ENCODE assay signal across 26 mouse cellular contexts in the genomic region with DNA sequence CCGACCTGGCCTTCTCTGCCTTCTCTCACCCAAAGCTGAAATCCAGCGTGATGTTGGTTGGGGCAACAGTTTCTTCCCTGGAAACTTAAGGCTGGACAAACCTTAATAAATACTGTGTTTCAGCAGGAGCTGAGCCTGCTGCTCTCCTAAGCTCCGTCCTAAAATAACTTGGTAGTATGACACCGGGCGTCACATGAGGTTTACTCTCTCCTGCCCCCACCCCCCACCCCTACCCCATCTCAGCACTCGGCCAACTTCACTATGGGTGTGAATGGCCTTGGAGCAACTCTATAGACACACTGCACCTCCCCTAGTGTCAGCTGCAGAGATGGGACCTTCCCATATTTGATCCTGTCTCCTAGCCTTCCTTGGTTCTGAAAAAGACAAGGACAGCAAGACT. TPM values are rescaled to one million over a fixed set of nuclear protein-coding genes. Genes with fewer than 3 reads are reported as not detected.
DNase-seq lines count a peak whose midpoint lies in the region; ATAC-seq and TF ChIP-seq lines count a peak whose summit lies in the region.
"Had no signal": no experiment of that assay in that cellular context is flagged by ENCODE, and none has a peak within 500 bp of the region (broad histone marks: within the 10 kb centered on the region; RNA-seq: fewer than 3 reads in every experiment).

No protein-coding gene starts in this region.

- peaks cover 2% of the 10 kb centered on the region for H3K36me3 ChIP-seq in heart, embryonic 11.5 days (ENCODE audit: control insufficient read depth, insufficient read depth, low read length)
- H3K36me3 ChIP-seq in hindbrain, embryonic 15.5 days = no peaks in the 10 kb centered on the region
- H3K36me3 ChIP-seq in hindbrain, embryonic 13.5 days = peaks cover 3% of the 10 kb centered on the region; the same call in 1 of the 2 replicates
- H3K36me3 ChIP-seq in midbrain, postnatal 0 days (ENCODE audit: insufficient read depth, low read length) = no peaks in the 10 kb centered on the region
- no peaks in the 10 kb centered on the region; the same call in 1 of the 2 replicates for H3K36me3 ChIP-seq in midbrain, embryonic 11.5 days (ENCODE audit: control insufficient read depth, insufficient read depth, low read length)
- H3K36me3 ChIP-seq in stomach, postnatal 0 days (ENCODE audit: control insufficient read depth, insufficient read depth, low read length) = peaks cover 2% of the 10 kb centered on the region; the same call in 1 of the 2 replicates
- H3K36me3 ChIP-seq in intestine, embryonic 16.5 days (ENCODE audit: control insufficient read depth, insufficient read depth, low read length) = peaks cover 3% of the 10 kb centered on the region; the same call in 1 of the 2 replicates
- H3K36me3 ChIP-seq: G1E; hindbrain, embryonic 12.5 days; lung, embryonic 15.5 days; neural tube, embryonic 12.5 days had no signal

- peak overlapping the region; percentile 66 for H3K27ac ChIP-seq in heart, embryonic 11.5 days (ENCODE audit: low read depth, low read length)
- H3K27ac ChIP-seq in hindbrain, embryonic 15.5 days (replicated peaks) = peak overlapping the region; percentile 20; the same call in 1 of the 2 replicates
- H3K27ac ChIP-seq in hindbrain, embryonic 13.5 days = no peak overlapping the region
- peak overlapping the region; percentile 70; the same call in 1 of the 2 replicates for H3K27ac ChIP-seq in midbrain, postnatal 0 days (ENCODE audit: low read depth, low read length)
- no peak overlapping the region for H3K27ac ChIP-seq in midbrain, embryonic 11.5 days (ENCODE audit: low read depth, low read length)
- peak overlapping the region; percentile 73; the same call in 1 of the 2 replicates for H3K27ac ChIP-seq in stomach, postnatal 0 days (replicated peaks)
- H3K27ac ChIP-seq in intestine, embryonic 16.5 days (ENCODE audit: low read length) = no peak overlapping the region
- H3K27ac ChIP-seq: forebrain, embryonic 13.5 days; hindbrain, embryonic 12.5 days; left cerebral cortex, adult 2 months; liver, embryonic 14.5 days; neural tube, embryonic 12.5 days had no signal

- H3K9me3 ChIP-seq in heart, embryonic 11.5 days (replicated peaks; ENCODE audit: control insufficient read depth, low read length) = no peaks in the 10 kb centered on the region; the same call in 1 of the 2 replicates
- H3K9me3 ChIP-seq in hindbrain, embryonic 15.5 days = no peaks in the 10 kb centered on the region
- H3K9me3 ChIP-seq in hindbrain, embryonic 13.5 days = no peaks in the 10 kb centered on the region
- H3K9me3 ChIP-seq in midbrain, postnatal 0 days (ENCODE audit: low read length) = no peaks in the 10 kb centered on the region
- no peaks in the 10 kb centered on the region for H3K9me3 ChIP-seq in midbrain, embryonic 11.5 days (ENCODE audit: control insufficient read depth, low read length)
- H3K9me3 ChIP-seq in stomach, postnatal 0 days (ENCODE audit: control insufficient read depth, low read length) = no peaks in the 10 kb centered on the region
- no peaks in the 10 kb centered on the region for H3K9me3 ChIP-seq in intestine, embryonic 16.5 days (ENCODE audit: control insufficient read depth, low read length)
- H3K9me3 ChIP-seq: forebrain, embryonic 13.5 days; G1E; hindbrain, embryonic 12.5 days; intestine, embryonic 15.5 days; lung, embryonic 15.5 days; neural tube, embryonic 12.5 days had no signal

- peaks cover 47% of the 10 kb centered on the region for H3K4me1 ChIP-seq in heart, embryonic 11.5 days (ENCODE audit: control insufficient read depth, insufficient read depth, low read length)
- H3K4me1 ChIP-seq in hindbrain, embryonic 15.5 days (replicated peaks) = 0 out of 2 replicates have a peak, but pooled peaks cover 5% of the 10 kb centered on the region
- H3K4me1 ChIP-seq in hindbrain, embryonic 13.5 days (replicated peaks) = peaks cover 12% of the 10 kb centered on the region
- peaks cover 13% of the 10 kb centered on the region; the same call in 1 of the 2 replicates for H3K4me1 ChIP-seq in midbrain, postnatal 0 days (ENCODE audit: insufficient read depth, low read length)
- H3K4me1 ChIP-seq in midbrain, embryonic 11.5 days (ENCODE audit: control insufficient read depth, insufficient read depth, low read length) = peaks cover 7% of the 10 kb centered on the region
- H3K4me1 ChIP-seq in stomach, postnatal 0 days (replicated peaks; ENCODE audit: control insufficient read depth, insufficient read depth) = peaks cover 6% of the 10 kb centered on the region
- H3K4me1 ChIP-seq in intestine, embryonic 16.5 days (ENCODE audit: control insufficient read depth, insufficient read depth, low read length) = peaks cover 20% of the 10 kb centered on the region
- H3K4me1 ChIP-seq: megakaryocyte, embryonic 14.5 days had no signal

- TF ChIP-seq EP300 in stomach, postnatal 0 days (optimal IDR thresholded peaks at IDR 0.05) = no peak

- no peaks in the 10 kb centered on the region for H3K27me3 ChIP-seq in heart, embryonic 11.5 days (ENCODE audit: control insufficient read depth, insufficient read depth, low read length)
- no peaks in the 10 kb centered on the region for H3K27me3 ChIP-seq in hindbrain, embryonic 15.5 days
- H3K27me3 ChIP-seq in hindbrain, embryonic 13.5 days = peaks cover 25% of the 10 kb centered on the region
- no peaks in the 10 kb centered on the region for H3K27me3 ChIP-seq in midbrain, postnatal 0 days (ENCODE audit: insufficient read depth, low read length)
- H3K27me3 ChIP-seq in midbrain, embryonic 11.5 days (ENCODE audit: control insufficient read depth, insufficient read depth, low read length) = no peaks in the 10 kb centered on the region
- no peaks in the 10 kb centered on the region for H3K27me3 ChIP-seq in stomach, postnatal 0 days (ENCODE audit: control insufficient read depth, insufficient read depth, low read length)
- H3K27me3 ChIP-seq in intestine, embryonic 16.5 days (replicated peaks; ENCODE audit: control insufficient read depth, insufficient read depth, low read length) = no peaks in the 10 kb centered on the region
- H3K27me3 ChIP-seq: hindbrain, embryonic 12.5 days; intestine, embryonic 15.5 days; lung, embryonic 15.5 days; Patski had no signal

- TF ChIP-seq CTCF in midbrain, postnatal 0 days (IDR thresholded peaks at IDR 0.05) = no peak
- no peak for TF ChIP-seq CTCF in stomach, postnatal 0 days (IDR thresholded peaks at IDR 0.05; ENCODE audit: low read depth)

- WGBS in heart, embryonic 11.5 days (ENCODE audit: insufficient replicate concordance) = 57% methylated on average over 6 of the region's 6 CpGs
- 84% methylated on average over 6 of the region's 6 CpGs for WGBS in hindbrain, embryonic 15.5 days
- 84% methylated on average over 6 of the region's 6 CpGs for WGBS in hindbrain, embryonic 13.5 days
- WGBS in midbrain, postnatal 0 days = 76% methylated on average over 6 of the region's 6 CpGs
- 83% methylated on average over 6 of the region's 6 CpGs for WGBS in midbrain, embryonic 11.5 days
- 78% methylated on average over 6 of the region's 6 CpGs for WGBS in stomach, postnatal 0 days
- WGBS in intestine, embryonic 16.5 days = 77% methylated on average over 6 of the region's 6 CpGs

- H3K4me3 ChIP-seq in heart, embryonic 11.5 days (ENCODE audit: low read depth, low read length) = no peak overlapping the region
- no peak overlapping the region for H3K4me3 ChIP-seq in hindbrain, embryonic 15.5 days
- no peak overlapping the region for H3K4me3 ChIP-seq in hindbrain, embryonic 13.5 days
- no peak overlapping the region for H3K4me3 ChIP-seq in midbrain, postnatal 0 days (ENCODE audit: low read depth, low read length)
- no peak overlapping the region for H3K4me3 ChIP-seq in midbrain, embryonic 11.5 days (ENCODE audit: low read depth, low read length)
- no peak overlapping the region for H3K4me3 ChIP-seq in stomach, postnatal 0 days (ENCODE audit: low read depth, low read length)
- no peak overlapping the region for H3K4me3 ChIP-seq in intestine, embryonic 16.5 days (ENCODE audit: low read length)
- H3K4me3 ChIP-seq: forebrain, embryonic 13.5 days; hindbrain, embryonic 12.5 days; intestine, embryonic 15.5 days; left cerebral cortex, adult 2 months; lung, embryonic 15.5 days; megakaryocyte, embryonic 14.5 days; neural tube, embryonic 12.5 days had no signal

- ATAC-seq in heart, embryonic 11.5 days (replicated peaks; ENCODE audit: insufficient number of reproducible peaks, low FRiP score, low TSS enrichment) = no peak
- no peak for ATAC-seq in hindbrain, embryonic 15.5 days (ENCODE audit: low FRiP score, low read depth)
- ATAC-seq in hindbrain, embryonic 13.5 days (ENCODE audit: low FRiP score) = no peak
- ATAC-seq in midbrain, postnatal 0 days (ENCODE audit: low FRiP score) = no peak
- no peak for ATAC-seq in midbrain, embryonic 11.5 days (ENCODE audit: low FRiP score)
- ATAC-seq in stomach, postnatal 0 days (ENCODE audit: low FRiP score, low TSS enrichment) = no peak
- ATAC-seq in intestine, embryonic 16.5 days = no peak
- ATAC-seq: forebrain, embryonic 13.5 days; intestine, embryonic 15.5 days; Patski had no signal

- no peak for DNase-seq in heart, postnatal 4 days
- DNase-seq in midbrain, postnatal 0 days (ENCODE audit: low spot score) = no peak
- no peak for DNase-seq in midbrain, embryonic 11.5 days (ENCODE audit: low spot score, missing footprints)
- no peak for DNase-seq in stomach, postnatal 0 days (ENCODE audit: low spot score)
- DNase-seq: cerebellum, adult 11 months; cerebellum, adult 9-11 months; kidney, postnatal 36 days; lung, postnatal 36 days; midbrain, embryonic 14.5 days; right cerebral cortex, postnatal 14 days; spleen, adult 18-20 months had no signal

- H3K4me2 ChIP-seq in heart, embryonic 11.5 days = peak overlapping the region; percentile 35
- no peak overlapping the region for H3K4me2 ChIP-seq in hindbrain, embryonic 15.5 days
- H3K4me2 ChIP-seq in hindbrain, embryonic 13.5 days = no peak overlapping the region
- H3K4me2 ChIP-seq in midbrain, postnatal 0 days (ENCODE audit: low read depth, low read length, poor library complexity, severe bottlenecking) = no peak overlapping the region
- no peak overlapping the region for H3K4me2 ChIP-seq in midbrain, embryonic 11.5 days
- no peak overlapping the region for H3K4me2 ChIP-seq in stomach, postnatal 0 days (replicated peaks; ENCODE audit: low read depth)
- H3K4me2 ChIP-seq in intestine, embryonic 16.5 days (ENCODE audit: low read depth, low read length) = no peak overlapping the region
- H3K4me2 ChIP-seq: forebrain, embryonic 13.5 days; hindbrain, embryonic 12.5 days; intestine, embryonic 15.5 days; lung, embryonic 15.5 days; neural tube, embryonic 12.5 days had no signal

- no peak overlapping the region for H3K9ac ChIP-seq in heart, embryonic 11.5 days (ENCODE audit: low read depth, low read length)
- H3K9ac ChIP-seq in hindbrain, embryonic 15.5 days = no peak overlapping the region
- H3K9ac ChIP-seq in hindbrain, embryonic 13.5 days = no peak overlapping the region
- no peak overlapping the region for H3K9ac ChIP-seq in midbrain, postnatal 0 days (replicated peaks; ENCODE audit: low read length, poor library complexity, severe bottlenecking)
- no peak overlapping the region for H3K9ac ChIP-seq in midbrain, embryonic 11.5 days (ENCODE audit: low read length)
- no peak overlapping the region for H3K9ac ChIP-seq in stomach, postnatal 0 days (ENCODE audit: low read length)
- no peak overlapping the region for H3K9ac ChIP-seq in intestine, embryonic 16.5 days (ENCODE audit: low read depth, low read length)
- H3K9ac ChIP-seq: forebrain, embryonic 13.5 days; hindbrain, embryonic 12.5 days; intestine, embryonic 15.5 days; liver, embryonic 14.5 days; lung, embryonic 15.5 days; neural tube, embryonic 12.5 days had no signal

RNA-seq across cellular contexts. Expression of gene Tcf7l2, which starts 15.8 kb away (rescaled TPM):
- polyA plus RNA-seq in heart, embryonic 11.5 days (2014; fragmentation: Nextera tagmentation; extraction: Ambion mirVana) = 67.1 and 82.0 TPM in 2 replicates
- 10 to 100 TPM; 24.6 to 28.6 TPM for total RNA-seq in heart, postnatal 4 days (2021)
- polyA plus RNA-seq in hindbrain, embryonic 15.5 days (2015; fragmentation: Nextera tagmentation; extraction: Ambion mirVana) = 31.9 and 97.2 TPM in 2 replicates
- 29.6 and 36.3 TPM in 2 replicates for polyA plus RNA-seq in hindbrain, embryonic 13.5 days (2015; fragmentation: Nextera tagmentation; extraction: Ambion mirVana)
- 67.2 and 86.1 TPM in 2 replicates for total RNA-seq in midbrain, postnatal 0 days (2014; rRNA removed)
- polyA plus RNA-seq in midbrain, postnatal 0 days (2015; fragmentation: Nextera tagmentation; extraction: Ambion mirVana) = 763 and 861 TPM in 2 replicates
- 379 and 401 TPM in 2 replicates for polyA plus RNA-seq in midbrain, embryonic 11.5 days (2014; fragmentation: Nextera tagmentation; extraction: Ambion mirVana)
- polyA plus RNA-seq in stomach, postnatal 0 days (2015; fragmentation: Nextera tagmentation; extraction: Ambion mirVana) = 40.6 and 41.7 TPM in 2 replicates
- 57.1 and 58.4 TPM in 2 replicates for polyA plus RNA-seq in intestine, embryonic 16.5 days (2015; fragmentation: Nextera tagmentation; extraction: Ambion mirVana)
- total RNA-seq: CH12.LX had no signal

Comparison
In these comparisons a context has a peak if more than half of its experiments do, and no peak if none do; other contexts are left out.
1. H3K27ac ChIP-seq: peak in heart, embryonic 11.5 days (single experiment), hindbrain, embryonic 15.5 days (single experiment), midbrain, postnatal 0 days (single experiment) and stomach, postnatal 0 days (single experiment); none in hindbrain, embryonic 13.5 days (single experiment), midbrain, embryonic 11.5 days (single experiment) and intestine, embryonic 16.5 days (single experiment).